Mouse (Mus musculus): ENCODE measurements around the gene Clptm1. TPM values are rescaled to one million over a fixed set of nuclear protein-coding genes. Genes with fewer than 3 reads are reported as not detected.

Clptm1 gene
- polyA plus RNA-seq, 1 experiment from 2014 or later, result 108 TPM

DNA sequence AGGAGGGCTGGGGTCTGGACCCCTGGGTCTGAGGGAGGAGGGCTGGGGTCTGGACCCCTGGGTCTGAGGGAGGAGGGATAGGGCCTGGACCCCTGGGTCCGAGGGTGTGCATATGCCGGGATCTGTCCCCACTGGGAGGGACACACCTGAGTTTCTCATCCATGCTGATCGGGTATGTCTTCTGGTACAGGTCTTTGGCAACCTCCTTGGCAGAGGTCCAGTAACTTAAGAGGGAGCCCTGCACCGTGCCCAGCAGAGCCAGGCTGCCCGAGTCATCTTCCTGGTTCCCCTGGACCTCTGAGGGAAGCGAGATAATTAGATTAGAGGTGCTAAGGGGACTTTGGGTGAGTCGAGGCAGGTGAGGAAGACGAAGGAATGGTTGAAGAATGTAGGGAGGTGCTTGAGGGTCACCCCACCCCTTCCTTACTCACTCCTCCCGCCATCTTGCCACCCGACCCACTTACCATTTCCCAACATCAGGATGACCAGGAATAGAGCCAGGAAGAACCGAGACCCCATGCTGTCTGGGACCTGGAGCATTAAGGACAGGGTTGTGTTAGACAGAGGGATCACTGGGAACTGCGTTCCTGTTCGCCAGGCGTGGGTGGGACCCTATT lies 8.4 kb upstream of the Clptm1 start:
- H3K4me2 ChIP-seq, result no peak overlapping the region
- no peak for ATAC-seq (ENCODE audit: low FRiP score)
- H3K9me3 ChIP-seq, result no peaks in the 10 kb centered on the region
- WGBS, result 70% methylated on average over 14 of the region's 14 CpGs
- H3K27ac ChIP-seq, result no peak overlapping the region
- no peak overlapping the region for H3K4me3 ChIP-seq
- no peaks in the 10 kb centered on the region for H3K36me3 ChIP-seq
- no peak overlapping the region for H3K9ac ChIP-seq
- no peaks in the 10 kb centered on the region for H3K27me3 ChIP-seq
- peaks cover 6% of the 10 kb centered on the region; the same call in 1 of the 2 replicates for H3K4me1 ChIP-seq (replicated peaks)

GRCm38 (mm10) chr7:19671511-19671910 lies 6.7 kb upstream of the Clptm1 start:
- H3K4me3 ChIP-seq, result no peak overlapping the region
- WGBS, result 67% methylated on average over 10 of the region's 10 CpGs
- no peak for ATAC-seq (ENCODE audit: low FRiP score)

GRCm38 (mm10) chr7:19668947-19669721 lies 4.3 kb upstream of the Clptm1 start:
- no peaks in the 10 kb centered on the region for H3K9me3 ChIP-seq
- no peaks in the 10 kb centered on the region for H3K36me3 ChIP-seq
- ATAC-seq (ENCODE audit: low FRiP score), result peak; percentile 61
- peak overlapping the region; percentile 5; the same call in 1 of the 2 replicates for H3K4me3 ChIP-seq
- H3K27me3 ChIP-seq, result no peaks in the 10 kb centered on the region
- peak overlapping the region; percentile 62; the same call in 1 of the 2 replicates for H3K27ac ChIP-seq
- peaks cover 16% of the 10 kb centered on the region for H3K4me1 ChIP-seq (replicated peaks)
- 9% methylated on average over 10 of the region's 10 CpGs for WGBS
- peak overlapping the region; percentile 24; the same call in 1 of the 2 replicates for H3K9ac ChIP-seq
- peak overlapping the region; percentile 32 for H3K4me2 ChIP-seq

More at GRCm38 (mm10) chr7:19671511-19671910, 6.7 kb upstream of the Clptm1 start:
- H3K9ac ChIP-seq, result no peak overlapping the region
- H3K4me2 ChIP-seq, result no peak overlapping the region
- H3K4me1 ChIP-seq (replicated peaks), result peaks cover 6% of the 10 kb centered on the region; the same call in 1 of the 2 replicates
- H3K9me3 ChIP-seq, result no peaks in the 10 kb centered on the region
- no peak overlapping the region for H3K27ac ChIP-seq
- no peaks in the 10 kb centered on the region for H3K36me3 ChIP-seq
- H3K27me3 ChIP-seq, result no peaks in the 10 kb centered on the region

GRCm38 (mm10) chr7:19667434-19667833 lies 2.6 kb upstream of the Clptm1 start:
- no peak overlapping the region for H3K4me2 ChIP-seq
- ATAC-seq (ENCODE audit: low FRiP score), result no peak
- H3K27me3 ChIP-seq, result no peaks in the 10 kb centered on the region
- no peak overlapping the region for H3K4me3 ChIP-seq
- H3K36me3 ChIP-seq, result no peaks in the 10 kb centered on the region; the same call in 1 of the 2 replicates
- peaks cover 31% of the 10 kb centered on the region for H3K4me1 ChIP-seq (replicated peaks)
- no peaks in the 10 kb centered on the region for H3K9me3 ChIP-seq
- no peak overlapping the region for H3K9ac ChIP-seq
- WGBS, result 75% methylated on average over 2 of the region's 2 CpGs
- no peak overlapping the region for H3K27ac ChIP-seq

DNA sequence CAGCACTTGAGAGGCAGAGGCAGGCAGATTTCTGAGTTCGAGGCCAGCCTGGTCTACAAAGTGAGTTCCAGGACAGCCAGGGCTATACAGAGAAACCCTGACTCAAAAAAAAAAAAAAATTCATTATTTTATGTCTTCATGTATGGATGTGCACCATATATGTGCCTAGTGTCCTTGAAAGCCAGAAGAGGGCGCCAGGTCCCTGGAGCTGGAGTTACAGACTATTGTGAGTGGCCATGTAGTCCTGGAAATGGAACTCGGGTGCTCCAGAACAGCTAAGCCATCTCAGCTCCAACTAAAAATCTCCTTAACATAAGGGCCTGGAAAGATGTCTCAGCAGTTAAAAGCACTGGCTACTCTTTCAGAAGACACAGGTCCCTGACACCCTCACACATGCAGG lies 1.9 kb upstream of the Clptm1 start:
- no peak overlapping the region for H3K4me2 ChIP-seq
- H3K9me3 ChIP-seq, result no peaks in the 10 kb centered on the region
- no peak overlapping the region for H3K27ac ChIP-seq
- no peak overlapping the region for H3K9ac ChIP-seq
- no peaks in the 10 kb centered on the region for H3K27me3 ChIP-seq
- peaks cover 37% of the 10 kb centered on the region for H3K4me1 ChIP-seq (replicated peaks)
- ATAC-seq (ENCODE audit: low FRiP score), result no peak
- H3K4me3 ChIP-seq, result no peak overlapping the region
- peaks cover 4% of the 10 kb centered on the region for H3K36me3 ChIP-seq
- WGBS, result 61% methylated on average over 3 of the region's 3 CpGs

DNA sequence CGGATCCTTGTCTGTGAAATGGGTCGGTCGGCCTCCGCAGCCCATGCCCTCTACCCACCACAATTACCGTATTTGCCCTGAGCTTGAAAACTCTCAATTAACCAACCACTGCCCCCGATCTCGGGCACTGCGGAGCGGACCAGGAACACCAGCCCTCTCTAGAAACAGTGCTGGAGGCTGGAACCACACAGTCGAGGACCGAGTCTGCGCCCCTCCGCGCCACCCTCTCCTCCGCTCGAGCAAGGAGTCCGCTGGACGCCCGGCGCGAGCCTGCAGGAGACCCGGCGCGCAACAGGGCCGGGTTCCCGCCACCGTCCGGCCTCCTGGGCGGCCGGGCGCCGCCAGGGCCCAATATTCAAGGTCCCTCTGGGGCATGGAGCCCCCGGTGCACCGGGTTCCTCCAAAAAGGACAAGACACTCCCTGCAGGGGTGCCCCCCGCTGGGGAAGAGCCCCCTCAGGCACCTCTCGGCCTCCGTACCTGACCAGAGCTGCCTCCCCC lies 328 bp downstream of the Clptm1 start:
- under 1% methylated on average over 37 of the region's 37 CpGs for WGBS
- peak overlapping the region; percentile 100 for H3K4me3 ChIP-seq

GRCm38 (mm10) chr7:19663940-19664339 lies 893 bp downstream of the Clptm1 start:
- ATAC-seq (ENCODE audit: low FRiP score), result 0 out of 2 replicates have a peak, but pooled peaks have one; percentile 14

More for the DNA sequence above, 328 bp downstream of the Clptm1 start:
- Histone ChIP-seq H3K27me3 (no peaks in the 10 kb centered on the region), H3K9ac (peak overlapping the region; percentile 99), H3K4me1 (replicated peaks) (peaks cover 46% of the 10 kb centered on the region), H3K36me3 (peaks cover 22% of the 10 kb centered on the region), H3K9me3 (no peaks in the 10 kb centered on the region), H3K4me2 (peak overlapping the region; percentile 92), H3K27ac (peak overlapping the region; percentile 94)
- peak; percentile 69 for ATAC-seq (ENCODE audit: low FRiP score)

GRCm38 (mm10) chr7:19652614-19653013 lies 12.2 kb downstream of the Clptm1 start:
- Histone ChIP-seq H3K4me1 (replicated peaks) (no peaks in the 10 kb centered on the region), H3K9me3 (no peaks in the 10 kb centered on the region), H3K27me3 (no peaks in the 10 kb centered on the region), H3K36me3 (peaks cover 77% of the 10 kb centered on the region), H3K4me2 (no peak overlapping the region), H3K9ac (no peak overlapping the region), H3K27ac (no peak overlapping the region), H3K4me3 (no peak overlapping the region)
- no peak for ATAC-seq (ENCODE audit: low FRiP score)
- WGBS, result 97% methylated on average over 2 of the region's 2 CpGs

More at GRCm38 (mm10) chr7:19663940-19664339, 893 bp downstream of the Clptm1 start:
- Histone ChIP-seq H3K4me1 (replicated peaks) (peaks cover 41% of the 10 kb centered on the region), H3K36me3 (peaks cover 27% of the 10 kb centered on the region), H3K4me2 (peak overlapping the region; percentile 92), H3K27ac (no peak overlapping the region), H3K9me3 (no peaks in the 10 kb centered on the region), H3K27me3 (no peaks in the 10 kb centered on the region), H3K4me3 (peak overlapping the region; percentile 100), H3K9ac (peak overlapping the region; percentile 99)
- WGBS, result 14% methylated on average over 8 of the region's 8 CpGs

GRCm38 (mm10) chr7:19651063-19651786 lies 13.6 kb downstream of the Clptm1 start:
- no peak for ATAC-seq (ENCODE audit: low FRiP score)
- H3K27me3 ChIP-seq, result no peaks in the 10 kb centered on the region
- no peak overlapping the region for H3K9ac ChIP-seq
- H3K4me2 ChIP-seq, result no peak overlapping the region
- no peaks in the 10 kb centered on the region for H3K9me3 ChIP-seq
- no peak overlapping the region for H3K4me3 ChIP-seq
- no peak overlapping the region for H3K27ac ChIP-seq
- WGBS, result 93% methylated on average over 6 of the region's 6 CpGs
- H3K36me3 ChIP-seq, result peaks cover 91% of the 10 kb centered on the region
- no peaks in the 10 kb centered on the region for H3K4me1 ChIP-seq (replicated peaks)

DNA sequence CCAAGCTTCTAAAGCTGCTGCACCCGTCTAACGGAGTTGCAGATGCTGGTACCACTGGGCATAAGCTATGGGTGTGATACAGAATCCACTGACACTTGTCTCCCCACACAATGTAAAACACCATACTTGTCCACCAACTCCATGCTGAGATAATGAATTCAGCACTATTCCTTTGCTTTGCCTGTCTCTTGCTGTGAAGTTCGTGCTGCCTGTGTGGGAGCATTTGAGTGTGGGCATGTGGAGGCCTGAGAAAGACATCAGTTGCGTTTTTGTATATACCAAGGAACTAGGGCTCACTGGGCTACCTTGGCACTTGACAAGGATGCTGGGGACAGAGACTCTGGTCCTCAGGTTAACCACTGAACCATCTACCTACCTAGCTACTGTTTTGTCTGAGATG lies 23.6 kb downstream of the Clptm1 start:
- H3K9ac ChIP-seq, result no peak overlapping the region
- WGBS, result 93% methylated on average over 4 of the region's 4 CpGs
- no peaks in the 10 kb centered on the region for H3K27me3 ChIP-seq
- peaks cover 100% of the 10 kb centered on the region for H3K36me3 ChIP-seq
- H3K4me3 ChIP-seq, result no peak overlapping the region
- no peak overlapping the region for H3K27ac ChIP-seq
- H3K4me1 ChIP-seq (replicated peaks), result no peaks in the 10 kb centered on the region
- H3K9me3 ChIP-seq, result no peaks in the 10 kb centered on the region
- ATAC-seq (ENCODE audit: low FRiP score), result no peak
- no peak overlapping the region for H3K4me2 ChIP-seq

DNA sequence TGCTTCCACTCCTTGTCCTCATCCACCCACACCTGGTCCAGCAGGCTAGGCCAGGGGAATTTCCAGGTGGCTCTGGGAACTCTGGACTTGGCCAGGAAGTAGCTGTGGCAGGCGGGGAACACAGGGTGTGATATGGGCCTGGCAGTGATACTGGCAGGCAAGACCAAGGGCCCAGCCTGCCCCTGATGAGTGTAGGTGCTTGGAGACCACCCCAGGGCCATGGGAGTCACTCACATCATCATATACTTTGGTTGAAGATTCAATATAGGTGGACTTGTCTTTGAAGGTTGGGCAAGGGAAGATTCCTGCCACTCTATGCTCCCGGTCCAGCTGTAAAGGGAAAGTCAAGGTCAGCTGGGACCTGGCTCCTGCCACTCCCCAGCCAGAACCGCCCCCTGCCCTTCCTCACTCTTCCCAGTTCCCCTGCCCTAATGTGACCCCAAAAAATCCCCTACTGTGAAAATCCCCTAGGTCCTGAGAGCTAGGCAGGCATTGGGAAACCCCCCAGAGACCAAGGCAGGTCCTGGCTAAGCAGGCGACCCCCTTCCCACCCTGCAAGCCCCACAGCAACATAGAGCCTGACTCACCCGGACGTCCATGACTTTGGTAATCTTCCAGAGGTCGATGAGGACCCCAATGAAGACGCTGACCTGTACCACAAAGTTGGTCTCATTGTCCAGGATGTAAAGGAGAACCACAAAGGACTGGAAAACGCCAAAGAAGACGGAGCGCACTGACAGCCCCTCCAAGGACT lies 29.6 kb downstream of the Clptm1 start:
- no peaks in the 10 kb centered on the region for H3K4me1 ChIP-seq (replicated peaks)
- no peaks in the 10 kb centered on the region for H3K27me3 ChIP-seq
- no peak for ATAC-seq (ENCODE audit: low FRiP score)
- H3K27ac ChIP-seq, result no peak overlapping the region
- H3K9ac ChIP-seq, result no peak overlapping the region
- H3K9me3 ChIP-seq, result no peaks in the 10 kb centered on the region
- H3K36me3 ChIP-seq, result peaks cover 85% of the 10 kb centered on the region
- no peak overlapping the region for H3K4me3 ChIP-seq
- H3K4me2 ChIP-seq, result no peak overlapping the region
- 90% methylated on average over 11 of the region's 11 CpGs for WGBS
